Mouse (Mus musculus): ENCODE results near the gene Cacna1d. TPM values are rescaled to one million over a fixed set of nuclear protein-coding genes. Genes with fewer than 3 reads are reported as not detected.

Cacna1d gene
- polyA plus RNA-seq, 1 experiment from 2014 or later: 2.3 TPM

DNA sequence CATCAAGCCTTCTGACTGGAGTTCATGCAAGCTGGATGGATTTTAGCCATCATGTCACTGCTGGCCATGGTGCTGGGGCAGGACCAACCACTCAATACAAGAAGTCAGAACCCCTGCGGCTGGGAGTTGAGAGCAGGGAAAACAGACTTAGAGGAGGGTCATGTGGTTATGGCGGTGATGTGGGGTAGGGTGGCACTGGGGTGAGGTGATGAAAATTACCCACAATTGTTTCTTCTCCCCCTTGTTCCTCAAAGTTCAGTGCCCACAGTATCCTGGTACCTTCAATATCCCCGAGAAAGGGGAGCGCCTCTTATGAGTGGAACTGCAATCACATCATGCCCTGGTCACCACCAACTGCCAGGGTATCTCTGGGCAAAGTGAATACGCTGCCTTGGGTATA lies 239.9 kb downstream of the Cacna1d start:
- WGBS: 95% methylated on average over 5 of the region's 5 CpGs

GRCm38 (mm10) chr14:30249591-30249990 lies 241.7 kb downstream of the Cacna1d start:
- Histone ChIP-seq H3K27me3 (no peaks in the 10 kb centered on the region), H3K4me1 (no peaks in the 10 kb centered on the region), H3K9ac (no peak overlapping the region), H3K36me3 (no peaks in the 10 kb centered on the region), H3K9me3 (no peaks in the 10 kb centered on the region), H3K4me3 (no peak overlapping the region), H3K27ac (no peak overlapping the region), H3K4me2 (no peak overlapping the region)
- 79% methylated on average over 4 of the region's 4 CpGs for WGBS
- ATAC-seq (ENCODE audit: insufficient number of reproducible peaks, low FRiP score, low TSS enrichment, low read depth): no peak

More for the DNA sequence above, 239.9 kb downstream of the Cacna1d start:
- Histone ChIP-seq H3K27ac (no peak overlapping the region), H3K9me3 (no peaks in the 10 kb centered on the region), H3K4me2 (no peak overlapping the region), H3K4me1 (peaks cover 6% of the 10 kb centered on the region; the same call in 1 of the 2 replicates), H3K9ac (no peak overlapping the region), H3K36me3 (no peaks in the 10 kb centered on the region), H3K27me3 (no peaks in the 10 kb centered on the region), H3K4me3 (no peak overlapping the region)
- ATAC-seq (ENCODE audit: insufficient number of reproducible peaks, low FRiP score, low TSS enrichment, low read depth): no peak

- Histone ChIP-seq H3K36me3 (no peaks in the 10 kb centered on the region), H3K9ac (no peak overlapping the region), H3K27me3 (no peaks in the 10 kb centered on the region), H3K27ac (no peak overlapping the region), H3K4me3 (no peak overlapping the region), H3K9me3 (no peaks in the 10 kb centered on the region), H3K4me2 (no peak overlapping the region), H3K4me1 (no peaks in the 10 kb centered on the region)
- ATAC-seq (ENCODE audit: insufficient number of reproducible peaks, low FRiP score, low TSS enrichment, low read depth): no peak
- 72% methylated on average over 4 of the region's 4 CpGs for WGBS
These were observed 242.4 kb downstream of the Cacna1d start for GRCm38 (mm10) chr14:30248811-30249210.

- H3K4me3 ChIP-seq: no peak overlapping the region
- no peaks in the 10 kb centered on the region for H3K9me3 ChIP-seq
- no peak overlapping the region for H3K9ac ChIP-seq
- no peak overlapping the region for H3K4me2 ChIP-seq
- no peaks in the 10 kb centered on the region for H3K4me1 ChIP-seq
- no peaks in the 10 kb centered on the region for H3K27me3 ChIP-seq
- H3K27ac ChIP-seq: no peak overlapping the region
- WGBS: 53% methylated on average over 8 of the region's 8 CpGs
- no peak for ATAC-seq (ENCODE audit: insufficient number of reproducible peaks, low FRiP score, low TSS enrichment, low read depth)
- H3K36me3 ChIP-seq: no peaks in the 10 kb centered on the region
These were observed 243.1 kb downstream of the Cacna1d start for GRCm38 (mm10) chr14:30248121-30248520.

GRCm38 (mm10) chr14:30247606-30248005 lies 243.6 kb downstream of the Cacna1d start:
- H3K4me2 ChIP-seq: no peak overlapping the region
- WGBS: 71% methylated on average over 4 of the region's 4 CpGs
- H3K36me3 ChIP-seq: no peaks in the 10 kb centered on the region
- no peaks in the 10 kb centered on the region for H3K4me1 ChIP-seq
- H3K4me3 ChIP-seq: no peak overlapping the region
- H3K27ac ChIP-seq: no peak overlapping the region
- H3K27me3 ChIP-seq: no peaks in the 10 kb centered on the region
- no peak overlapping the region for H3K9ac ChIP-seq
- H3K9me3 ChIP-seq: no peaks in the 10 kb centered on the region
- ATAC-seq (ENCODE audit: insufficient number of reproducible peaks, low FRiP score, low TSS enrichment, low read depth): no peak

DNA sequence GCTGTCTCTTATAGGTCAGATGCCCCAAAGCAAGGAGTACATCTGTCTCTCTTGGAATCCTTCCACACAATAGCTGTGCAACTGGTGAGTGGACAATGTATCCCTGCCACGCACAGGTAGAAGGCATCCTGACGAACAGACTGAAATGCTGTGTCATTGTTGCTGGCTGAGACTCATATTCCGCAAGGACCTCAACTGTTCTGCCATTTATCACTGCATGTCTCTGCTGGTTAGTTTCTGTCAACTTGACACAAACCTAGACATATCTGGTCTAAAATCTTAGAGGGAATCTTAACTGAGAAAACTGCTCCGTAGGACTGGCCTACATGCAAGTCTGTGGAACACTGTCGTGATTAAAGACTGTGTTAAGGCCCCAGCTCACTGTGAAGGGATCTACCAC lies 246.5 kb downstream of the Cacna1d start:
- no peak overlapping the region for H3K9ac ChIP-seq
- no peaks in the 10 kb centered on the region for H3K9me3 ChIP-seq
- H3K4me1 ChIP-seq: no peaks in the 10 kb centered on the region
- no peak overlapping the region for H3K4me3 ChIP-seq
- no peak overlapping the region for H3K27ac ChIP-seq
- no peak overlapping the region for H3K4me2 ChIP-seq
- H3K27me3 ChIP-seq: no peaks in the 10 kb centered on the region
- H3K36me3 ChIP-seq: no peaks in the 10 kb centered on the region
- WGBS: 86% methylated on average over 5 of the region's 5 CpGs
- no peak for ATAC-seq (ENCODE audit: insufficient number of reproducible peaks, low FRiP score, low TSS enrichment, low read depth)

DNA sequence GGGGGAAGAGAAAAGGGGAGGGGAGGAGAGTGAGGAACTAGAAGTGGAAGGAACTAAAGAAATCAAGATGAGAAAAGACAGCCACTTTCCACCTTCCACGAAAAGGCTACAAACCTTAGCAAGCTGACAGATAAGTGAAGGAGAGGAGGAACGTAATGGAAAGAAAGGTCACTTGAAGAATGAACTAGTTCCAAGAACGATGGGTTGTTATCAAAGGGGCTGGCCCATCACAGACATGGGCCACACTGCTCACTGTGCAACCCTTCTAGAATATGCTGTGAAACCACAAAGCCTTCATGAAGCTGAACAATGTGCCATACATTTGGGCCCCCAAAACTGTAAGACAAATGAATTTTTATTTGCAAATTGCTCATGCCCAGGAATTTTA lies 248.4 kb downstream of the Cacna1d start:
- no peak overlapping the region for H3K9ac ChIP-seq
- no peak for ATAC-seq (ENCODE audit: insufficient number of reproducible peaks, low FRiP score, low TSS enrichment, low read depth)
- H3K36me3 ChIP-seq: no peaks in the 10 kb centered on the region
- no peaks in the 10 kb centered on the region for H3K9me3 ChIP-seq
- H3K4me2 ChIP-seq: no peak overlapping the region
- H3K4me3 ChIP-seq: no peak overlapping the region
- no peaks in the 10 kb centered on the region for H3K27me3 ChIP-seq
- H3K27ac ChIP-seq: no peak overlapping the region
- no peaks in the 10 kb centered on the region for H3K4me1 ChIP-seq
- 84% methylated on average over 3 of the region's 3 CpGs for WGBS

GRCm38 (mm10) chr14:30242166-30242817 lies 249.0 kb downstream of the Cacna1d start:
- H3K27ac ChIP-seq: no peak overlapping the region
- no peak for ATAC-seq (ENCODE audit: insufficient number of reproducible peaks, low FRiP score, low TSS enrichment, low read depth)
- no peaks in the 10 kb centered on the region for H3K4me1 ChIP-seq
- no peak overlapping the region for H3K4me3 ChIP-seq
- H3K36me3 ChIP-seq: no peaks in the 10 kb centered on the region
- no peaks in the 10 kb centered on the region for H3K27me3 ChIP-seq
- 87% methylated on average over 13 of the region's 13 CpGs for WGBS
- no peak overlapping the region for H3K9ac ChIP-seq
- no peak overlapping the region for H3K4me2 ChIP-seq
- H3K9me3 ChIP-seq: no peaks in the 10 kb centered on the region

- no peak overlapping the region for H3K4me3 ChIP-seq
- no peaks in the 10 kb centered on the region for H3K27me3 ChIP-seq
- H3K9ac ChIP-seq: no peak overlapping the region
- WGBS: 79% methylated on average over 7 of the region's 7 CpGs
- H3K4me1 ChIP-seq: no peaks in the 10 kb centered on the region
- H3K9me3 ChIP-seq: no peaks in the 10 kb centered on the region
- no peak for ATAC-seq (ENCODE audit: insufficient number of reproducible peaks, low FRiP score, low TSS enrichment, low read depth)
- no peak overlapping the region for H3K4me2 ChIP-seq
- H3K36me3 ChIP-seq: no peaks in the 10 kb centered on the region
- no peak overlapping the region for H3K27ac ChIP-seq
These were observed 250.2 kb downstream of the Cacna1d start for GRCm38 (mm10) chr14:30240916-30241515.

- WGBS: 89% methylated on average over 5 of the region's 5 CpGs
- no peak for ATAC-seq (ENCODE audit: insufficient number of reproducible peaks, low FRiP score, low TSS enrichment, low read depth)
- H3K4me3 ChIP-seq: no peak overlapping the region
- H3K36me3 ChIP-seq: no peaks in the 10 kb centered on the region
- H3K4me2 ChIP-seq: no peak overlapping the region
- no peaks in the 10 kb centered on the region for H3K9me3 ChIP-seq
- no peak overlapping the region for H3K27ac ChIP-seq
- no peaks in the 10 kb centered on the region for H3K4me1 ChIP-seq
- H3K9ac ChIP-seq: no peak overlapping the region
- no peaks in the 10 kb centered on the region for H3K27me3 ChIP-seq
These were observed 252.4 kb downstream of the Cacna1d start for GRCm38 (mm10) chr14:30238807-30239206.

DNA sequence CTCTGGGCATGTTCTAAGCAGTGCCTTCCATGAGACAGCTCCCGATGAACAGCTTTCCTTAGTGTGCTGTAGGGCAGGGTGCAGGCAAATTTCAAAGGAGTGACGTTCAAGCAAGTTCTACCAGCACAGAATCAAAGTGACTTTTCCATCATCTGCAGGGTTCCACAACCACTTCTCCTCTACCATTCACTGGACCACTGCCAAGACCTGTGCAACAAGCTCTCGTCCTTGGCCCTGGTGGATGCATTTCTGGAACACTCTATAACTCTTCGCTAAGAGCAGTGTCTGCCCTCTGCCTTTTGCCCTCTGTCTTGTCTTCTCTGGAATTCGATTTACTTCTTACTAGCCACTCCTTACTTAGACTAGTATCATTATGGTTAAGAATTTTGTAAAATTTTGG lies 266.1 kb downstream of the Cacna1d start:
- Histone ChIP-seq H3K4me1 (no peaks in the 10 kb centered on the region), H3K27me3 (no peaks in the 10 kb centered on the region), H3K9me3 (no peaks in the 10 kb centered on the region), H3K4me3 (no peak overlapping the region), H3K36me3 (no peaks in the 10 kb centered on the region), H3K4me2 (no peak overlapping the region), H3K9ac (no peak overlapping the region), H3K27ac (no peak overlapping the region)
- WGBS: 75% methylated on average over 5 of the region's 5 CpGs
- ATAC-seq (ENCODE audit: insufficient number of reproducible peaks, low FRiP score, low TSS enrichment, low read depth): no peak

DNA sequence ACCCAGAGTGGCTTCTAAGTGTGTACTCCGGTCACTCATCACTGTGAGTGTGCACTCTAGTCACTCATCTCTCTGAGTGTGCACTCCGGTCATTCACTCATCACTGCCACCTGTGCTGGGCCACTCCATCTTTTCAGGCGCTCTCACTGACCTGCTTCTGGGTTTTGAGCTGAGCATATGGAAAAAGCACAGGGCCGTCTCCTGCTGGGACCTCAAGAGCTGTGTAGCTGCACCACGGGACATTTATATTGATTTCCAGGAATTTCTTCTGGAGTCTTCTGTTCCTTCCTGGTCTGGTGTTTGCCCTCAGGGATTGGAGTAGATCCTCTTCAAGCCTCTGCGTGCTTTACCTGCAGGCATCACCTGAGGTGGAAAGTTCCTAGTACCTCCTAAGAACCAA lies 269.2 kb downstream of the Cacna1d start:
- Histone ChIP-seq H3K4me2 (no peak overlapping the region), H3K4me3 (no peak overlapping the region), H3K9ac (no peak overlapping the region), H3K4me1 (peaks cover 9% of the 10 kb centered on the region; the same call in 1 of the 2 replicates), H3K27ac (no peak overlapping the region), H3K36me3 (no peaks in the 10 kb centered on the region), H3K27me3 (no peaks in the 10 kb centered on the region), H3K9me3 (no peaks in the 10 kb centered on the region)
- 84% methylated on average over 6 of the region's 6 CpGs for WGBS
- ATAC-seq (ENCODE audit: insufficient number of reproducible peaks, low FRiP score, low TSS enrichment, low read depth): no peak
